Mouse (Mus musculus) MEL (cell line): ENCODE measurements around the gene Cspg4. TPM values are rescaled to one million over a fixed set of nuclear protein-coding genes. Genes with fewer than 3 reads are reported as not detected.

Source experiments
- DNase-seq: peaks from one replicate; pipeline ENCODE4 v3.0.0; 2011; ENCODE audit warnings: low read depth, low spot score
- H3K27ac ChIP-seq: 2 replicates; pipeline ENCODE4 v1.5.1; 2012; ENCODE audit warnings: low read depth, mild to moderate bottlenecking, control low read depth, low read length, moderate library complexity; ENCODE audit not compliant: control insufficient read depth
- H3K27me3 ChIP-seq, 2 experiments: fragments of 150-350 bp in 1 of 2; sonication (generic) in 1 of 2; 2 replicates each; pipeline ENCODE4 v1.6.1; 2012; ENCODE audit warnings: low read length in 2 of 2, mild to moderate bottlenecking in 2 of 2, improper control_type of control experiment in 1 of 2, moderate library complexity in 1 of 2; ENCODE audit not compliant: insufficient read depth in 2 of 2, control insufficient read depth in 1 of 2
- H3K36me3 ChIP-seq, 2 experiments: 2 replicates each; pipeline ENCODE4 v1.6.1; 2012 to 2014; ENCODE audit warnings: low read length in 2 of 2, improper control_type of control experiment in 1 of 2, inconsistent platforms in 1 of 2, mild to moderate bottlenecking in 1 of 2; ENCODE audit not compliant: insufficient read depth in 2 of 2, control insufficient read depth in 1 of 2
- H3K4me1 ChIP-seq, 2 experiments: fragments of 150-350 bp in 1 of 2; sonication (generic) in 1 of 2; 2 replicates each; pipeline ENCODE4 v1.6.1; 2012; ENCODE audit warnings: low read length in 2 of 2, improper control_type of control experiment in 1 of 2, mild to moderate bottlenecking in 1 of 2; ENCODE audit not compliant: insufficient read depth in 2 of 2, control insufficient read depth in 1 of 2
- H3K4me3 ChIP-seq, 2 experiments: fragments of 150-350 bp in 1 of 2; sonication (generic) in 1 of 2; 2 replicates each; pipeline ENCODE4 v1.5.1; 2012; ENCODE audit warnings: low read depth in 2 of 2, low read length in 2 of 2, mild to moderate bottlenecking in 2 of 2, moderate library complexity in 2 of 2, control low read depth in 1 of 2, improper control_type of control experiment in 1 of 2; ENCODE audit not compliant: control insufficient read depth in 1 of 2, insufficient read depth in 1 of 2
- H3K79me2 ChIP-seq: 2 replicates; pipeline ENCODE4 v1.6.1; 2012; ENCODE audit warnings: mild to moderate bottlenecking, low read length, moderate library complexity; ENCODE audit not compliant: control insufficient read depth, poor library complexity, insufficient read depth
- H3K9ac ChIP-seq: 2 replicates; pipeline ENCODE4 v1.6.1; 2012; ENCODE audit warnings: low read depth, mild to moderate bottlenecking, control low read depth, low read length, moderate library complexity; ENCODE audit not compliant: control insufficient read depth, poor library complexity, severe bottlenecking
- H3K9me3 ChIP-seq: fragments of 150-350 bp; sonication (generic); replicated peaks from 2 replicates; pipeline ENCODE4 v1.6.1; 2012; ENCODE audit warnings: mild to moderate bottlenecking, low read length, improper control_type of control experiment, moderate library complexity; ENCODE audit not compliant: insufficient read depth
- BHLHE40 ChIP-seq: IDR thresholded peaks from 2 replicates; pipeline ENCODE4 v1.6.1; 2012; ENCODE audit warnings: low read depth, mild to moderate bottlenecking, inconsistent platforms, low read length, improper control_type of control experiment, borderline replicate concordance
- CHD1 ChIP-seq: IDR thresholded peaks from 2 replicates; pipeline ENCODE4 v1.6.1; 2012; ENCODE audit warnings: low read depth, mild to moderate bottlenecking, inconsistent platforms, low read length, improper control_type of control experiment
- CTCF ChIP-seq, 3 experiments: IDR thresholded peaks in 2 of 3; conservative IDR thresholded peaks in 1 of 3; 2 replicates each; pipeline ENCODE4 v1.5.1; 2011 to 2012; ENCODE audit warnings: low read length in 3 of 3, low read depth in 2 of 3, mild to moderate bottlenecking in 2 of 3, improper control_type of control experiment in 1 of 3, inconsistent platforms in 1 of 3, mixed read lengths in 1 of 3, moderate library complexity in 1 of 3; ENCODE audit not compliant: control insufficient read depth in 1 of 3, insufficient read depth in 1 of 3, poor library complexity in 1 of 3, severe bottlenecking in 1 of 3
- E2F4 ChIP-seq: IDR thresholded peaks from 2 replicates; pipeline ENCODE4 v1.6.1; 2011; ENCODE audit warnings: low read depth, low read length, improper control_type of control experiment, borderline replicate concordance
- ELF1 ChIP-seq: IDR thresholded peaks from 2 replicates; pipeline ENCODE4 v1.6.1; 2014; ENCODE audit warnings: low read depth, mild to moderate bottlenecking, inconsistent platforms, low read length, improper control_type of control experiment, moderate library complexity
- EP300 ChIP-seq, 2 experiments: IDR thresholded peaks; 2 replicates each; pipeline ENCODE4 v1.6.1; 2011; ENCODE audit warnings: improper control_type of control experiment in 2 of 2, low read length in 2 of 2, low read depth in 1 of 2, mild to moderate bottlenecking in 1 of 2
- ETS1 ChIP-seq: IDR thresholded peaks from 2 replicates; pipeline ENCODE4 v1.6.1; 2012; ENCODE audit warnings: low read depth, mild to moderate bottlenecking, inconsistent platforms, low read length, improper control_type of control experiment, moderate library complexity
- GABPA ChIP-seq: IDR thresholded peaks from 2 replicates; pipeline ENCODE4 v1.6.1; 2012; ENCODE audit warnings: low read depth, mild to moderate bottlenecking, inconsistent platforms, low read length, improper control_type of control experiment, moderate library complexity
- GATA1 ChIP-seq: IDR thresholded peaks from 2 replicates; pipeline ENCODE4 v1.6.1; 2011; ENCODE audit warnings: low read depth, low read length, improper control_type of control experiment
- HCFC1 ChIP-seq: IDR thresholded peaks from 2 replicates; pipeline ENCODE4 v1.6.1; 2012; ENCODE audit warnings: low read depth, mild to moderate bottlenecking, inconsistent platforms, low read length, improper control_type of control experiment, moderate library complexity
- JUND ChIP-seq: IDR thresholded peaks from 2 replicates; pipeline ENCODE4 v1.6.1; 2011; ENCODE audit warnings: low read depth, mild to moderate bottlenecking, improper control_type of control experiment, low read length
- KAT2A ChIP-seq: conservative IDR thresholded peaks from 2 replicates; pipeline ENCODE4 v1.6.1; 2012; ENCODE audit warnings: low read depth, low read length, improper control_type of control experiment, inconsistent platforms
- MAX ChIP-seq: IDR thresholded peaks from 2 replicates; pipeline ENCODE4 v1.6.1; 2011; ENCODE audit warnings: low read length, improper control_type of control experiment
- MAZ ChIP-seq: IDR thresholded peaks from 2 replicates; pipeline ENCODE4 v1.6.1; 2012; ENCODE audit warnings: low read depth, mild to moderate bottlenecking, inconsistent platforms, low read length, improper control_type of control experiment
- MEF2A ChIP-seq: IDR thresholded peaks from 2 replicates; pipeline ENCODE4 v1.6.1; 2014; ENCODE audit warnings: low read depth, mild to moderate bottlenecking, inconsistent platforms, low read length, improper control_type of control experiment; ENCODE audit not compliant: poor library complexity, insufficient replicate concordance, severe bottlenecking; ENCODE audit errors: extremely low read depth
- MXI1 ChIP-seq: IDR thresholded peaks from 2 replicates; pipeline ENCODE4 v1.6.1; 2011; ENCODE audit warnings: mild to moderate bottlenecking, low read depth, low read length, improper control_type of control experiment
- MYC ChIP-seq: IDR thresholded peaks from 2 replicates; pipeline ENCODE4 v1.6.1; 2011; ENCODE audit warnings: low read depth, mild to moderate bottlenecking, low read length, improper control_type of control experiment, moderate library complexity
- NELFE ChIP-seq: IDR thresholded peaks from 2 replicates; pipeline ENCODE4 v1.6.1; 2011; ENCODE audit warnings: low read depth, low read length, improper control_type of control experiment
- POLR2A ChIP-seq, 2 experiments: IDR thresholded peaks; 2 replicates each; pipeline ENCODE4 v1.6.1; 2011 to 2012; ENCODE audit warnings: low read length in 2 of 2, mild to moderate bottlenecking in 2 of 2, control low read depth in 1 of 2, improper control_type of control experiment in 1 of 2, low read depth in 1 of 2, moderate library complexity in 1 of 2; ENCODE audit not compliant: control insufficient read depth in 1 of 2, insufficient read depth in 1 of 2, poor library complexity in 1 of 2
- POLR2AphosphoS2 ChIP-seq: IDR thresholded peaks from 2 replicates; pipeline ENCODE4 v1.6.1; 2011; ENCODE audit warnings: low read length, improper control_type of control experiment
- POLR2AphosphoS5 ChIP-seq: IDR thresholded peaks from 2 replicates; pipeline ENCODE4 v1.6.1; 2012; ENCODE audit warnings: low read depth, borderline replicate concordance, mild to moderate bottlenecking, inconsistent platforms, low read length, moderate library complexity, mixed read lengths
- SMC3 ChIP-seq: IDR thresholded peaks from 2 replicates; pipeline ENCODE4 v1.6.1; 2011; ENCODE audit warnings: low read depth, low read length, improper control_type of control experiment
- TCF12 ChIP-seq: IDR thresholded peaks from 2 replicates; pipeline ENCODE4 v1.6.1; 2014; ENCODE audit warnings: low read depth, mild to moderate bottlenecking, inconsistent platforms, low read length, improper control_type of control experiment, moderate library complexity
- USF1 ChIP-seq: IDR thresholded peaks from 2 replicates; pipeline ENCODE4 v1.6.1; 2014; ENCODE audit warnings: low read depth, mild to moderate bottlenecking, inconsistent platforms, low read length, improper control_type of control experiment, moderate library complexity
- USF2 ChIP-seq, 2 experiments: IDR thresholded peaks; 2 replicates each; pipeline ENCODE4 v1.6.1; 2011 to 2012; ENCODE audit warnings: improper control_type of control experiment in 2 of 2, low read length in 2 of 2, borderline replicate concordance in 1 of 2, inconsistent platforms in 1 of 2, low read depth in 1 of 2, mild to moderate bottlenecking in 1 of 2; ENCODE audit not compliant: insufficient read depth in 1 of 2
- ZC3H11A ChIP-seq: IDR thresholded peaks from 2 replicates; pipeline ENCODE4 v1.6.1; 2012; ENCODE audit warnings: low read depth, mild to moderate bottlenecking, inconsistent platforms, low read length, improper control_type of control experiment
- ZKSCAN1 ChIP-seq: IDR thresholded peaks from 2 replicates; pipeline ENCODE4 v1.6.1; 2012; ENCODE audit warnings: low read depth, mild to moderate bottlenecking, inconsistent platforms, low read length, improper control_type of control experiment, moderate library complexity
- ZMIZ1 ChIP-seq: IDR thresholded peaks from 2 replicates; pipeline ENCODE4 v1.6.1; 2012; ENCODE audit warnings: low read depth, mild to moderate bottlenecking, inconsistent platforms, low read length, improper control_type of control experiment, moderate library complexity
- ZNF384 ChIP-seq: IDR thresholded peaks from 2 replicates; pipeline ENCODE4 v1.6.1; 2012; ENCODE audit warnings: low read depth, mild to moderate bottlenecking, inconsistent platforms, low read length, improper control_type of control experiment
- polyA plus RNA-seq, 2 experiments: library from polyadenylated mRNA; stranded (reverse) in 1 of 2; unstranded in 1 of 2; fragments of >175 nt in 1 of 2; fragments of >200 nt in 1 of 2; gene quantifications; 2 replicates each; pipeline versions ENCODE4 v1.2.1 to v1.2.4; 2012; ENCODE audit warnings: low replicate concordance in 2 of 2, low read depth in 1 of 2; ENCODE audit not compliant: insufficient read length in 2 of 2, insufficient read depth in 1 of 2, missing spikeins in 1 of 2
- total RNA-seq: library from RNA; depleted of rRNA; stranded (reverse); fragments of 300-350 nt; gene quantifications from 2 replicates; pipeline ENCODE4 v1.2.3, GENCODE M21; 2012

Gene Cspg4
- total and polyA plus RNA-seq, 3 experiments = 0.15 to 0.23 TPM; not detected in 1

DNA sequence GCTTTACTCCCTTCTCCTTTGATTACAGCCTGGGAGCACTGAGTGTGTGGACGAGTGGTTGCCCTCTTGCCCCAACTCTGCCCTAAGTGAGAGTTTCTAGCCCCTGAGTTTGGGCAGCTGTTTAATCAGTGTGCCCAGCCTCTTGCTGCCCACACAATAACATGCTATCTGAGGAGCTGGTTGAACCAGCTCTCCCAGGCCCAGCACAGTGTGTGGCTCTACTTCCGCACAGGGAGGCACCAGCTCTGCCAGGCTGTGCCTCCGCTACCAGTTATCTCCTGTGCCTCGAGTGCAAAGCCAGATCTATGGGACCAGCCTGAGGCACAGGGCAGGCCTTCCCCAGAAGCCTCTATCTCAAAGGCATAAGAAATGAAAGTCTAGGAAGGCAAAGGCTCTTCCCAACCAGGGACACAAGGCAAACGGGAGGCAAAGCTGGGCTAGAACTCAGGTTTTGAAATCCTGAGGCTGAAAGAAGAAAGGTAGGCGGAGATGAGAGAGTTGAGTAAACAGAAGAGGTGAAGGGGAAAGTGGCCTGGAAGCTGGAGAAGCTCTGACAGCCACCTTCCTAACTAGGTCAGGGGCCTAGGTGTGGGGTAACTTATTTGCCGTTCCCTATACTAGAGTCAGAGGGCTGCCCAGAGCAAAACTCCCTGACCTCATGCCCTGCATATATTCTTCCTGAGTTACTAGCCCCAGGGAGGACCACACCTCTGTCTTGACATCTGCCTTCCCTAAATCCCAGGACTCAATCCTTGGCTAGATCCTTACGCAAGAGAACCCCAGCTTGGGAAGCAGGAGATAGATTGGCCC is 59.2 kb downstream of the Cspg4 start:
- Histone ChIP-seq H3K4me3 (peak overlapping the region; percentile 19 to 38), H3K27ac (peak overlapping the region; percentile 44)
- TF ChIP-seq ELF1 (0 out of 2 replicates have a peak, but pooled peaks have one; percentile 20), MAZ (no peak)

GRCm38 (mm10) chr9:56924651-56925027 is 59.8 kb downstream of the Cspg4 start:
- peak overlapping the region; percentile 44 for H3K27ac ChIP-seq
- H3K79me2 ChIP-seq = no peaks in the 10 kb centered on the region; the same call in 1 of the 2 replicates
- no peaks in the 10 kb centered on the region for H3K9me3 ChIP-seq
- DNase-seq = peak; percentile 82
- H3K36me3 ChIP-seq = peaks cover 0 to 8% of the 10 kb centered on the region in 2 experiments; a peak in 2 of 4 replicates
- no peaks in the 10 kb centered on the region for H3K27me3 ChIP-seq
- peak overlapping the region; percentile 42 for H3K9ac ChIP-seq
- peak overlapping the region; percentile 19 to 38 for H3K4me3 ChIP-seq
- peaks cover 5 to 30% of the 10 kb centered on the region in 2 experiments; a peak in 3 of 4 replicates for H3K4me1 ChIP-seq
- TF ChIP-seq MEF2A (no peak), MAZ (peak; percentile 47; the same call in 1 of the 2 replicates), MAX (peak; percentile 77), ZC3H11A (no peak), JUND (peak; percentile 82), GABPA (no peak), ZKSCAN1 (no peak), ELF1 (no peak), HCFC1 (peak; percentile 56; the same call in 1 of the 2 replicates), GATA1 (peak; percentile 66), SMC3 (no peak; the same call in 1 of the 2 replicates), CHD1 (no peak), NELFE (no peak), MYC (peak; percentile 41; the same call in 1 of the 2 replicates), TCF12 (no peak), POLR2A (IDR thresholded peaks at IDR 0.05; ENCODE audit: control insufficient read depth in 1 of 2, insufficient read depth in 1 of 2, low read depth in 1 of 2, low read length in 2 of 2, poor library complexity in 1 of 2) (no peak), ZMIZ1 (no peak), USF2 (IDR thresholded peaks at IDR 0.05; ENCODE audit: borderline replicate concordance in 1 of 2, insufficient read depth in 1 of 2, low read depth in 1 of 2, low read length in 2 of 2) (peak in 1 of 2 experiments; percentile 64; a peak in 2 of 4 replicates), EP300 (IDR thresholded peaks at IDR 0.05; ENCODE audit: low read depth in 1 of 2, low read length in 2 of 2) (peak; percentile 75 to 76), E2F4 (no peak), KAT2A (no peak), POLR2AphosphoS5 (no peak), ZNF384 (no peak), BHLHE40 (peak; percentile 95), CTCF (IDR thresholded peaks at IDR 0.05 in 2 of 3, conservative IDR thresholded peaks at IDR 0.05 in 1 of 3; ENCODE audit: control insufficient read depth in 1 of 3, insufficient read depth in 1 of 3, low read depth in 2 of 3, low read length in 3 of 3, poor library complexity in 1 of 3, severe bottlenecking in 1 of 3) (no peak), USF1 (peak; percentile 93), ETS1 (peak; percentile 96), MXI1 (peak; percentile 79; the same call in 1 of the 2 replicates), POLR2AphosphoS2 (no peak)

More for the DNA sequence above, 59.2 kb downstream of the Cspg4 start:
- no peaks in the 10 kb centered on the region; the same call in 1 of the 2 replicates for H3K79me2 ChIP-seq
- H3K27me3 ChIP-seq = no peaks in the 10 kb centered on the region
- H3K4me1 ChIP-seq = peaks cover 5 to 30% of the 10 kb centered on the region in 2 experiments; a peak in 3 of 4 replicates
- DNase-seq = no peak
- H3K9me3 ChIP-seq = no peaks in the 10 kb centered on the region
- peaks cover 0 to 8% of the 10 kb centered on the region in 2 experiments; a peak in 2 of 4 replicates for H3K36me3 ChIP-seq
- H3K9ac ChIP-seq = peak overlapping the region; percentile 42
